Mouse (Mus musculus): ENCODE measurements at regions not wholly inside any gene's neighbourhood (a gene's known extent, or its start where the extent isn't known, plus 50 kb on each side); places are given as distances from the start of the nearest gene placed in this dataset.

- DNase-seq (ENCODE audit: low spot score in 2 of 2), result no peak
Measured at GRCm38 (mm10) chr3:115599281-115599680, 115.6 kb downstream of the S1pr1 start.

DNA sequence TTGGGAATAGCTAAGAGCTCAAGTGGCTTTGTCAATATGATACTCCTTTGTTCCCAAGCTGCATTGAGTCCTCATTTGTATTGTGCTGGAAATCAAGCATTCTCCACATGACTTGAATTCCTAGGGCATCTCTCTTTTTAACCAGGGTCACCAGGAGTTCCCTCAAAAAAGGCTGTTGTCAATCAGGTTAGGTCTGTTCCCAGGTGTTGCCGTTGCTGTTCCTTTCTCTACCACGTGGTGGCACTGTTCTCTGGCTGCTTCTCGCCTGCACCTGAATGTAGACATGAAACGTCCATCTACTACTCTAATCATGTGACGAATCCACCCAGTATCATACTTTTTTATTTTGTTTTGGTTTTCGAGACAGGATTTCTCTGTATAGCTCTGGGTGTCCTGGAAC is 118.3 kb downstream of the S1pr1 start:
- peak; percentile 72 to 73 for DNase-seq (ENCODE audit: low spot score in 2 of 2)

DNA sequence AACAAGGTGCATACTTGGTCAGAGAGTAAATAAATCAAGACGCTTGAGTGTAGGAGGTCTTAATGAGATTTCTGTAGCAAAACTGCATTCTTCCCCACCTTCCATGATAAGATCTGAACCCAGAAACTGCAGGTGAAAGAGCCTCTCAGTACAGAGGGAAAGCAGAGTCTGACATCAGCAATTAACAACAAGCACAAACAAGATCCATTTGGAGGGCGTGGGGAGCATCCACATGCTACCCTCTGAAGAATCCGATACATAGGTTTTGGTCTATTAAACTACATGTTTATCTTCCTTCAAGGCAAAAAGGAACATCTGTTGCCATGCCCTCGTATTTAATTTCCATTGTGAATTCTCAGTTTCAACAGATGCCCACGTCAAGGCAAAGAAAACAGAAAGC is 124.2 kb downstream of the S1pr1 start:
- DNase-seq (ENCODE audit: low spot score in 2 of 2), result no peak

- DNase-seq (ENCODE audit: low spot score in 2 of 2), result no peak
Measured at GRCm38 (mm10) chr3:115588585-115588984, 126.3 kb downstream of the S1pr1 start.

- DNase-seq (ENCODE audit: low spot score in 2 of 2), result no peak
Measured at GRCm38 (mm10) chr3:115580131-115580932, 134.5 kb downstream of the S1pr1 start.

GRCm38 (mm10) chr3:115575371-115575770 is 139.5 kb downstream of the S1pr1 start:
- DNase-seq (ENCODE audit: low spot score in 2 of 2), result no peak

GRCm38 (mm10) chr3:115562735-115563134 is 152.1 kb downstream of the S1pr1 start:
- DNase-seq (ENCODE audit: low spot score in 2 of 2), result no peak

DNA sequence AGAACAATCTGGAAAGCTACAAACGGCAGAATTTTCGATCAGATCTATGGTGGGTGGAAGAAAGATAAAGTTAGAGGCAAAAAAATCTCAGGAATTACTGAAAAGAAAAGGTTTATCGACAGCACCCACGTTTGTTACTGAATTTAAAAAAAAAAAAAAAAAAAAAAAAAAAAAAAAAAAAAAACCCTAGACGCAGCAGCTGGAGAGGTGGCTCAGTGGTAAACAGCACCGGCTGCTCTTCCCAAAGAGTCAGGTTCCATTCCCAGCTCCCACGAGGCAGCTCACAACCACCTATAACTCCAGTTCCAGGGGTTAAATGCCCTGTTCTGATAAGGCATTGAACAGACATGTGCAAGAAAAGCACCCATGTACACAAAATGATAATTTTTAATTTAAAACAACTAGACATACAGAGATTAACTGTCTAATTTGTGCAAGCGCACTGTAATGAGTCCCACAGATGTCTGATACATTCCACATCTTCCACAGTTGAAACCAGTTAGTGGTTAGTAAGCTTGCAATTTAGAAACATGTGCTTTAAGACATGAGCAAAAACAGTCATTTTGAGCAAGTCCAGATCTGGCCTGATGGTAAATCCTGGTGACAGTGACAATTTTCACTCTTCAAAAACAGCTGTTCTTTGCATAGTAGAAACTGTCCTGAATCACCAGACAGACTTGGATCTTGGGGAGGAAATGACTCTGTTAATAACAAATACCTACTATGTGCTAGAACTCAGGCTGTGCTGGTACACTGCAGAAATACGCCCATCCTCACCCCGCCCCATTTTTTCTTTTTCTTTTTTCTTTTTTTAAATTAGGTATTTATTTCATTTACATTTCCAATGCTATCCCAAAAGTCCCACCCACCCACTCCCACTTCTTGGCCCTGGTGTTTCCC is 159.8 kb downstream of the S1pr1 start:
- DNase-seq (ENCODE audit: low spot score in 2 of 2), result no peak

- peak; percentile 50 to 53 for DNase-seq (ENCODE audit: low spot score in 2 of 2)
Measured at GRCm38 (mm10) chr3:115553848-115554515, 160.9 kb downstream of the S1pr1 start.

DNA sequence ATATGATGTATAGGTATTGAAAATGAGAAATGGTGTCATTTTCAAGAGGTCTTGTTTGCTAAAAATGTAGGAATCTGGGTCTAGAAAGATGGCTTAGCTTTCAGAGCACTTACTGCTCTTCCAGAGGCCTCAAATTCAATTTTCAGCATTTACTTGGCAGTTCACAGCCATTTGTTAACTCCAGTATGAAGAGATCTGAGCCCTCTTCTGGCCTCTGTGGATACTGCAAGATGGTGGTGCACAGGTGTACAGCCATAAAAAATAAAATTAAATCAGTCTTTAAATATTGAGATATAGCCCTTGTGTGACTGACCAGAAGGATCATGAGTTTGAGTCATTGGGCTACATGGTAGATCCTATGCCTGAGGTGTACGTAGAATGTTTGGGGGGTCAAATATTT is 173.1 kb downstream of the S1pr1 start:
- peak; percentile 22 for DNase-seq (ENCODE audit: low spot score in 2 of 2)

GRCm38 (mm10) chr3:115538355-115538754 is 176.5 kb downstream of the S1pr1 start:
- peak; percentile 31 to 36 for DNase-seq (ENCODE audit: low spot score in 2 of 2)

GRCm38 (mm10) chr3:115532141-115532735 is 182.6 kb downstream of the S1pr1 start:
- no peak for DNase-seq (ENCODE audit: low spot score in 2 of 2)

- DNase-seq (ENCODE audit: low spot score in 2 of 2), result no peak
Measured at GRCm38 (mm10) chr3:115530441-115530840, 184.4 kb downstream of the S1pr1 start.

- DNase-seq (ENCODE audit: low spot score in 2 of 2), result peak; percentile 8 to 27
Measured at GRCm38 (mm10) chr3:115529918-115530317, 185.0 kb downstream of the S1pr1 start.

- DNase-seq (ENCODE audit: low spot score in 2 of 2), result no peak
Measured at GRCm38 (mm10) chr3:115523515-115523914, 191.4 kb downstream of the S1pr1 start.

- no peak for DNase-seq (ENCODE audit: low spot score in 2 of 2)
Measured at GRCm38 (mm10) chr3:115515645-115516044, 199.2 kb downstream of the S1pr1 start.

- DNase-seq (ENCODE audit: low spot score in 2 of 2), result no peak
Measured at GRCm38 (mm10) chr3:115509658-115510057, 205.2 kb downstream of the S1pr1 start.

DNA sequence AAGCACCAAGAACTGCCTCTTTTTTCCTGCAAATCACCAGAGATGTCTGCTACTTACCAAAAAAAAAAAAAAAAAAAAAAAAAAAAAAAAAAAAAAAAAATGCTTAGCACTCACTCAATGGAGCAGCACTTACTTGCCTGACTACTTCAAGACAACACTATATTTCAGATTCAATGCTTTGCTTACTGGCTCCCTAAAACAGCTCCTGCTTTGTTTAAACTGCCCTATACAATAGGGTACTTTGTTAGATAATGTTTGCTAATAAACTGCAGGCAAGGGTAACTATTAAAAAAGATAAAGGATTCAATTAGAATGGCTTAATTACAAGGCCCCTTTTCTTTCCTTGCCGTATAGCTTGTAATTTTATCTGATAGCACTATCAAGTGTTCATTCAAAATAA is 217.5 kb downstream of the S1pr1 start:
- DNase-seq (ENCODE audit: low spot score in 2 of 2), result no peak

DNA sequence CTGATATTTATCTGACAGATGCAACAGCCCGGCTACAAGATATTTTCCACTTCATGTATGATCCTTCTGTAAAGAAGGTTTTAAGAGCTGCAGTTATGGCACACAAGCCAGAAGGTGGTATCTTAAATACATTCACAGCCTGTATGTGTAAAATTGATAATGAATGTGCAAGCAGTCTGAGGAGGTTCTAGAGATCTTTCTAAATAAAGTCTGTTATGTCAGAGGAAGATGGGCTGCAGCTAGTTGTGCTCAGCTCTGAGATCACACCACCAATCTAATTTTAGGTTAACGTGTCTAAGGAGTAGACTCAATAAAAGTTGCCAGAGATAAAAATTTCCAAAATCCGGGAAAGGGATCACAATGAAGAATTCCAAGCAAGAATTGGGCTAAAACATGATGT is 218.8 kb downstream of the S1pr1 start:
- DNase-seq (ENCODE audit: low spot score in 2 of 2), result no peak

- DNase-seq (ENCODE audit: low spot score in 2 of 2), result no peak
Measured at GRCm38 (mm10) chr3:115495692-115496091, 219.2 kb downstream of the S1pr1 start.

GRCm38 (mm10) chr3:115468980-115469379 is 245.9 kb downstream of the S1pr1 start:
- DNase-seq (ENCODE audit: low spot score in 2 of 2), result no peak

GRCm38 (mm10) chr3:115467850-115468249 is 247.0 kb downstream of the S1pr1 start:
- DNase-seq (ENCODE audit: low spot score in 2 of 2), result no peak

Data from spleen, postnatal 36 days (tissue).